Mouse (Mus musculus): ENCODE measurements around the gene Calcoco1.
A peak's percentile ranks its signal among the peaks of the same experiment; 100 is the strongest.

The Calcoco1 gene

DNA sequence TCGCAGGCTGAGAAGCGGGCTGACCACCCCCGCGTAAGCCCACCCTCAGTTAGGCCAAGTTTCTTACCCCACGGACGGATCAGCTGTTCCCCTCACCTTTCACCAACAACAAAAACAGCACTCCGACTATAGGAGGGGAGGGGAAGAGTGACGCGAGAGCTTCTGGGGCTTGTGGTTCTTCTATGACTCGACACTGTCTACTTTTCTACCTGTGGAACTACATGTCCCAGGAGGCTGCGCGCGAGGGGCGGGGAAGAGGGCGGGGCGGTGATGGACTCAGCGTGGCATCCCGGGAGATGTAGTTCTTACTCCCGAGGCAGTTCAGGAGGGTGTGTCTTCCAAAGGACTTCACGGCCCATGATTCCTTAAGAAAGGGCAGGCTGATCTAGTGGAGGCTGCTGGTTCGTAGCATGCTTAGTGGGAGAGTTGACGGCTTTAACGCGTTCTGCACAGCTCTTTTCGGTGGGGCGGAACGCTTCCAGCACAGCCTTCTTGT is at the start of gene Calcoco1:
Gene Calcoco1, minus strand, starts transcription at position 199 of the 496 bp plus-strand sequence.
- DNase-seq (ENCODE audit: inconsistent ontology term): peak; percentile 99

GRCm38 (mm10) chr15:102770866-102771265 is 48.9 kb upstream of the Calcoco1 start:
- DNase-seq (ENCODE audit: inconsistent ontology term): no peak

- DNase-seq (ENCODE audit: inconsistent ontology term): no peak
Measured at GRCm38 (mm10) chr15:102765207-102765606, 43.2 kb upstream of the Calcoco1 start.

DNA sequence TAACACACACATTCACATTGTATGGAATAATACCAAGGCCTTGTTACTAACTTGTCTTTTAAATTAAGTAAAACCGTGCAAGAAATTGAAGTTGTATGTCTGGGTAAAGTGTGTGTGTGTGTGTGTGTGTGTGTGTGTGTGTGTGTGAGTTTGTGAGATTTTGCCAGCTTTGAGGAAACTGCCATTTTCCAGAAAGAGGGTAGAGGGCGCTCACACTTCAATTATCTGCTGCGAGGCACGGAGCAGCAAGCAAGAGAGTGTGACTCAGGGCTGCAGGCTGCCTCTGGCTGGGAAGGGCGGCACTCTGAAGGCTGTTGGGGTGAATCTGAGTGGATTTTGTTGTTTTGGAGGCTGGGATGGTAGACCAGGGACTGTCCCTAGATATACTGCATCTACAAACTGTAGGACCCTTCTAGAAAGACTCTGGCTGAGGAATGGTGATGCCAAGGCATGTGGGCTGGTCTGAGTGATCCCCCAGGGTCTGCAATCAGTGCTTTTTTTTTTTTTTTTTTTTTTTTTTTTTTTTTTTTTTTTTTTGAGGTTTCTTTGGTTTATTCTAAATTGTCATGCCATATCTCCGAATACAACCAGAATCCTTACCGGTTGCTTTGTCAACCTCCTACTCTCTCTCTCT is 39.9 kb upstream of the Calcoco1 start:
- DNase-seq (ENCODE audit: inconsistent ontology term): peak; percentile 63

DNA sequence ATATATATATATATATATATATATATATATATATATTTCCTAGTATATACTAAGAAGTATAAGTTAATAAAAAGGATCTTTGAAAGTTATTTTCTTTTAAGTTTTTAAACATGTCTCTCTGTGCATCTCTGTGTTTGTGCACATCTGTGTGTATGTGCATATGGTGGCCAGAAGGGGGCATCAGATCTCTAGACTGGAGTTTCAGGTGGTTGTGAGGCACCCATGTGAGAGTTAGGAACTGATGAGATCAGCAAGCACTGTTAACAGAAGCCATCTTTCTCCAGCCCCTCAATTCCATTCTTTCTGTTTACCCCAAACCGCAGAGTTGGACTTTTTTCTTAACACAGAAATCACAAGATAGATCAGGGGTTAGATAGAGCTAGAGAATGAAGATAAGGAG is 35.7 kb upstream of the Calcoco1 start:
- no peak for DNase-seq (ENCODE audit: inconsistent ontology term)

DNA sequence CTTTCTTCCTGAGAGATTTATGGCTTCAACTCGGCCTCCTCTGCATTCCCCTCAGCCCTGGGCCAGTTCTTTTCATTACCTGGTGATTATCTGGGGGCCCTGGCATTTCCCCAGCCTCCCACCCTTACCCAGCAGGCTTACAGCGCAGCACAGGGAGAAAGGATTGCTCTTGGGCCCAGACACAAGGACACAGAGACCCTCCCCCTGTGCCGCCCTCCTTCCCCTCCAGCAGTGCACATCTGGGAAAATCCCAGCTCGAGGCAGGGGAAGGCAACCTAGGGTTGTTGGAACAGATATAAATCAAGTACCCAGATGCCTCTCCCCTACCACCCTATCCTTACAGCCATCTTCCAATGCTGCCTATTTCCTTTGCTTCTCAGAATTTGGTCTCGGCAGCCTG is 33.1 kb upstream of the Calcoco1 start:
- no peak for DNase-seq (ENCODE audit: inconsistent ontology term)

DNA sequence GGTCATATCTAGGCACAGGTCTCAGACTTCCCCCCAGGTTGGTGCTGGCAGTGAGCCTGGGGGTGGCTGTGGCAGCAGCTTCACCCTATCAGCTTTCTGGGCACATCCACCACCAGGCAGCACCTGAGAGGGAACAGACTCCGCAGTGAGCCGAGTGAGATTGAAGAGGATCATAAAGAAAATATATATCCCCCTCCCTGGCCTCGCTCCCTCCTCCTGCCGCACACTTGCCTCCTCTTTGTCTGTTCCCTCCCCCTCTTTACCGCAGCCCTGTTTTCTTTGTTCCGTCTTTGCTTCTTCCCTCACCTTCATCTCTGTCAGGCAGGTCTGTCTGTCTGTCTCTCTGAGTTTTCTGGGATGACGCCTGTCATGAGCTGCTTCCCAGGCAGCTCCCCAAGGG is 32.4 kb upstream of the Calcoco1 start:
- no peak for DNase-seq (ENCODE audit: inconsistent ontology term)

- DNase-seq (ENCODE audit: inconsistent ontology term): peak; percentile 44
Measured at GRCm38 (mm10) chr15:102753170-102753569, 31.2 kb upstream of the Calcoco1 start.

DNA sequence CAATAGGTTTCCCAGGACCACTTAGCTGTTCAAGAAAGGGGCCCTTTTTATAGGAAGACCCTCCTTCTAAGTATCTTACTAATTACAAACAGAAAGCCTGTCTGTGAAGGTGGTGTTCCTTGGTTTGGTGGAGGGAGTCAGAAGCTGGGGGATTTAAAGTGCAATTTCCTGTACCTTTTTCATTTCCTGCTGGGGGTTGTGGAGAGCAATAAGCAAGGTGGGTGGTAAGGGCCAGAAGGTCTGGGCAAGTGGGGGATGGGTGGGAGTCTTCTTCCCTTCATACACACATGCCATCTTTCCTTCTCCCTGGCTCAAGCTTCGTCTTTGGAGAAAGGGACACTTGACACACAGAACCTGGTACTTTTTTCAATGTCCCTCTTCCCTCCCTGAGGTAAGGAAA is 30.2 kb upstream of the Calcoco1 start:
- DNase-seq (ENCODE audit: inconsistent ontology term): no peak

- DNase-seq (ENCODE audit: inconsistent ontology term): peak; percentile 45
Measured at GRCm38 (mm10) chr15:102750241-102750640, 28.3 kb upstream of the Calcoco1 start.

DNA sequence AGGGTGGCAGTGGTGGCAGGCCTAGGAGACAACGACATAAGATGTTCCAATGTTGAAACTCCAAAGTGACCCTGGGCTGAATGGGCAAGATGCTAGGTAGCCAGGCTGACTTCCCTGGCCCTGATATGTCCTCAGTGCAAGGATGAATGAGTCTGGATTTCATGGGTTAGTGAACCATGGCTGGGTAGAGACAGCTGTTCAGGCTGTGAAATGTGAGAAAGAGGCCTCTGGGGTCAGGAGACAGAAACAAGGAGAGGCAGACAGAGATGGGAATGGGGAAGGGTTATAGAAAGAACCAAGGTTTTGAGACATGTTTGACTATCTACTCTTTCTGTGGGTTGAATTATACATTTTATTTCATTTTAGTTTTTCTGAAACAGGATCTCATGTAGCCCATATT is 27.1 kb upstream of the Calcoco1 start:
- no peak for DNase-seq (ENCODE audit: inconsistent ontology term)

GRCm38 (mm10) chr15:102747853-102748252 is 25.9 kb upstream of the Calcoco1 start:
- no peak for DNase-seq (ENCODE audit: inconsistent ontology term)

DNA sequence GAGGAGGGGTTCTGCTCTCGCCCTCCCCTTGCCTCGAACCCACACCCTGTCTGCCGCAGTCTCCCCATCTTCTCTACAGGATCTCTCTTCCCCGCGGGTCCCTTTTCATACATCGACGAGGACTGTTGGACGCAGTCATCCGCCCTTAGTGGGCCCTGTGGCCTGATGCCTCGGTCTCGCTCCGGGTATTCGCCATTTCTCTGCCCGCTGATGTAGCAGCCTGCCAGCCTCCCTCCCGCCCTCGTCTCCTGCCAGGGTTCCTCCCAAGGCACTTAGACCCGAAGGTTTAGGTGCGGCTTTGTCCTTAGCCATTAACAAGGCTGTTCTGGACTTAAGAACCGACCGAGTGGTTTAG is 25.3 kb upstream of the Calcoco1 start:
- no peak for DNase-seq (ENCODE audit: inconsistent ontology term)

DNA sequence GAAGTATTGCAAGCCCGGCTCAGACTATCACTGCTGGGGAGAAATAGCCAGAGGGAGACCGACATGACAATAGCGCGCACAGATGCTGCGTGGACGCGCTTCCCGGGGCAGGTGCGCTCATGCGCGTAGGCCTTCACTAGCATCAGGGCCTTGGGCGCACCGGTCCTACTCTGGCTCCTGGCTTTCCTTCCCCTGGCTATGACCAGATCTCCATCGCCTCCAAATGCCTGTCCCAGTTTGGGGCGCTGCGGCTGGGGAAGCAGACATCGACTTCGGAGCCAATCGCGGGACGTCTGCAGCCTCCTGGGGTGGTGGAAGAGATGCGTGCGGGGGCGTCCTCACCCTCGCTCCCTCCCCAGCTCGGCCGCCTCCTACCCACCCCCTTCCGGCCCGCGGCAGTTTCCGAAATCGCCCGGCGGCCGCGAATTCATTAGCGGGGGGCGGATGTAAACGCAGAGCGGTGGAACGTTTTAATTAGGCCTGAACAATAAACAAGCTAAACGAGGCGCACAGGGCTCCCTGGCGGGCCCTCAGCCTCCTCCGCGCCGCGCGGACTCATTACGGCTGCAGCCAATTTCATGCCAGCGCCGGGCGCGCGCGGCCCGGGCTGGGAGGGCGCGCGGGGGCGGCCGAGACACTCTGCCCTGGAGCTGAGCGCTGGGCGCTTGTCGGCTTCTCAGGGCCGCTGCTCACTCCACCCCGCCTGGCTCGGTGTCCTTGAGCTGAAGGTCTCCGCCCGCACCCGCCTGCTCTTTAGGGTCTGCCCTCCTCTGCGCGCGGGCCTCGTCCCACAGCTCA is 24.7 kb upstream of the Calcoco1 start:
- peak; percentile 95 for DNase-seq (ENCODE audit: inconsistent ontology term)

DNA sequence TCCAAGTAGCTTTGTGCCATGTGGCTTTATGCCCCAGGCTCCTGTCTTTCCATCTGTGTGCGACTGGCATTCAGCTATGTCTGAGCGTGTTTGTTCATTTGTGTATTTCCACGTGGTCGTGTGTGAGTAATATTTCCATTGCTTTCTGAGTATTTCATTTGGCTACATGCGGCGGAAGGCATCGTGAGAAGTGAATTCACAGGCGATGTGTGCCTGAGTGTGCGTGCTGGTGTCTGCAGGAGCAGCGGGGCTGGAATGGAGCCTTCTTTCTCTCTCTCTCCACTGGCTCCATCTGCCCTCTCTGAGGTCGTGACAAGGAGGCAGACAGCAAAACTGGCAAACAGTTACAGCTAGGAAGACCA is 24.1 kb upstream of the Calcoco1 start:
- no peak for DNase-seq (ENCODE audit: inconsistent ontology term)

GRCm38 (mm10) chr15:102745387-102745786 is 23.4 kb upstream of the Calcoco1 start:
- no peak for DNase-seq (ENCODE audit: inconsistent ontology term)

DNA sequence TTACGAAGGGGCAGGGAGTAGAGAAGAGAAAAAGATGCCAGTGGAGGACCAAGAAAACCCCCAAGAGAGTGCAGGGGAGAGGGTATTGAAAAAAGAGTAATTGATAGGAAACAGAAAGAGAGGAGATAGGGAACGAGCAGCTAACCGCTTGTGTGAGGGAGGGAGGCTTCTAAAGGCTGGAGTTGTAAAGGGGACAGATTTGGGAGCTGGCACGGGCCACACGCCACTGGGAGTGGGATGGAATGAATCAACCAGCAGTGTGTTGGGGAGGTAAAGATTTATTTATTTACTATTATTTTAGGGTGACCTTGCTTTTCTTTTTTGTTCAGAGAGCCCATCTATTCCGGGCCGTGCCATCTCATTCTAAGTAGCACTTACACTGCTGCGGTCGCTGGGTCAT is 22.9 kb upstream of the Calcoco1 start:
- DNase-seq (ENCODE audit: inconsistent ontology term): no peak

GRCm38 (mm10) chr15:102744416-102744815 is 22.4 kb upstream of the Calcoco1 start:
- no peak for DNase-seq (ENCODE audit: inconsistent ontology term)

- DNase-seq (ENCODE audit: inconsistent ontology term): no peak
Measured at GRCm38 (mm10) chr15:102743996-102744395, 22.0 kb upstream of the Calcoco1 start.

DNA sequence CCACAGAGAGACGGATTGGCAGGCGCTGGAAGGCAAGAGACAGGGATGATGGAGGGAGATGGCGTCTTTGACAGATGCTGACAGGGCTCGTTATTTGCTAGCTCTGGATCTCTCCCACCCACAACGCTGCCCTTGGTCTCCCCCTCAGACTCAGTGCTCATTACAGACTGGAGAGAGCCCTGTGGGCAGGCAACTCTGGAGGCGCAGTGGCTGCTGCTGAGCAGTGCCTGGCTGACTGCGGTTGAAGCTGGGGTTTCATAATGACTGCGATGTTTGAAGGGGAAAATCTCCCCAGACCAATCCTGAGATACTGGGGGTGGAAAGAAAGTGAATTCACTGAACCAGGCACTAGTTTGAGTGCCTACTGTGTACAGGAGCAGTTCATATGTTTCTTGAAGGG is 21.2 kb upstream of the Calcoco1 start:
- DNase-seq (ENCODE audit: inconsistent ontology term): no peak

- DNase-seq (ENCODE audit: inconsistent ontology term): peak; percentile 87
Measured at GRCm38 (mm10) chr15:102742589-102742988, 20.6 kb upstream of the Calcoco1 start.

- DNase-seq (ENCODE audit: inconsistent ontology term): peak; percentile 44
Measured at GRCm38 (mm10) chr15:102739520-102740297, 17.7 kb upstream of the Calcoco1 start.

DNA sequence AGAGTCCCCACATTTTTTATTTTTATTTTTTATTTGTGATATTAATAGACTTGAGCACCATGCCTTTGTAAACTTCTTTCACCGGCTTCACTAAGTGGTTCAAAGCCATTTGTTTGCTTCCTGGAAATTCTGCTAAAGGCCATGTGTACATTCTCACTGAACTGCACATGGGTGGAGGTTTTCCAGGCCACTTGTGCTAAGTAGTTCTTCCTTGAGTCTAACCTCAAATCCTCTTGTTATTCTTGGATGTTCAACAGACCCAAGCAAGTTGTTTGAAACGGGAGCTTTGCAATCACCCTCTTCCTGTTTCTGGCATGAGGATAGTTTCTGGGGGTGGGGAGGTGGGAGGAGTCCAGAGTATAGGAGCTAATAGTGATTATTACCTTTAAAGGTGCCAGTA is 16.5 kb upstream of the Calcoco1 start:
- no peak for DNase-seq (ENCODE audit: inconsistent ontology term)

Measured in Muller cell, postnatal 12 days (primary cell).